8 mouse cellular contexts compared by ENCODE assay signal in genomic region chr7:115217255-115217654, GRCm38 (mm10).
DNase-seq lines count a peak whose midpoint lies in the region; ATAC-seq lines count a peak whose summit lies in the region.

No protein-coding gene starts in this region.

- no peak overlapping the region for H3K27ac ChIP-seq in liver, embryonic 11.5 days (ENCODE audit: low read depth, low read length)
- H3K27ac ChIP-seq in embryonic facial prominence, embryonic 14.5 days (replicated peaks; ENCODE audit: low read depth, low read length): no peak overlapping the region
- no peak overlapping the region for H3K27ac ChIP-seq in hindbrain, embryonic 14.5 days
- H3K27ac ChIP-seq in midbrain, embryonic 11.5 days (ENCODE audit: low read depth, low read length): no peak overlapping the region

- peak overlapping the region; percentile 32 for H3K4me3 ChIP-seq in liver, embryonic 11.5 days (ENCODE audit: low read depth, low read length)
- peak overlapping the region; percentile 32 for H3K4me3 ChIP-seq in embryonic facial prominence, embryonic 14.5 days (ENCODE audit: low read depth, low read length)
- peak overlapping the region; percentile 16; the same call in 1 of the 2 replicates for H3K4me3 ChIP-seq in hindbrain, embryonic 14.5 days (replicated peaks; ENCODE audit: low read length)
- H3K4me3 ChIP-seq in midbrain, embryonic 11.5 days (ENCODE audit: low read depth, low read length): peak overlapping the region; percentile 25

- no peak for ATAC-seq in liver, embryonic 11.5 days (replicated peaks; ENCODE audit: low FRiP score)
- peak; percentile 20 for ATAC-seq in embryonic facial prominence, embryonic 14.5 days (ENCODE audit: low read depth)
- peak; percentile 39; the same call in 1 of the 2 replicates for ATAC-seq in hindbrain, embryonic 14.5 days (ENCODE audit: low FRiP score)
- peak; percentile 31; the same call in 1 of the 2 replicates for ATAC-seq in midbrain, embryonic 11.5 days (ENCODE audit: low FRiP score)

- DNase-seq in liver, embryonic 11.5 days (ENCODE audit: low spot score): no peak
- no peak for DNase-seq in liver
- no peak for DNase-seq in embryonic facial prominence, embryonic 14.5 days (ENCODE audit: low spot score)
- no peak for DNase-seq in hindbrain, embryonic 14.5 days (ENCODE audit: low spot score)
- DNase-seq in midbrain, embryonic 11.5 days (ENCODE audit: low spot score, missing footprints): no peak
- DNase-seq in left cerebral cortex, adult 11 months (ENCODE audit: low spot score): no peak
- DNase-seq in urinary bladder, adult 18-20 months (ENCODE audit: low spot score in 2 of 2): no peak
- no peak for DNase-seq in frontal cortex, adult 2 months (ENCODE audit: extremely low spot score in 1 of 2, low spot score in 1 of 2)

- 17% methylated on average over 5 of the region's 5 CpGs for WGBS in liver, embryonic 11.5 days
- WGBS in embryonic facial prominence, embryonic 14.5 days: 3% methylated on average over 5 of the region's 5 CpGs
- 2% methylated on average over 5 of the region's 5 CpGs for WGBS in hindbrain, embryonic 14.5 days
- WGBS in midbrain, embryonic 11.5 days: 4% methylated on average over 5 of the region's 5 CpGs

- peak overlapping the region; percentile 59 for H3K4me2 ChIP-seq in liver, embryonic 11.5 days
- peak overlapping the region; percentile 78 for H3K4me2 ChIP-seq in embryonic facial prominence, embryonic 14.5 days (ENCODE audit: low read depth, low read length)
- H3K4me2 ChIP-seq in hindbrain, embryonic 14.5 days (replicated peaks): peak overlapping the region; percentile 53
- H3K4me2 ChIP-seq in midbrain, embryonic 11.5 days: peak overlapping the region; percentile 51

- no peaks in the 10 kb centered on the region for H3K27me3 ChIP-seq in liver, embryonic 11.5 days (replicated peaks; ENCODE audit: control insufficient read depth, insufficient read depth, low read length)
- H3K27me3 ChIP-seq in embryonic facial prominence, embryonic 14.5 days (replicated peaks; ENCODE audit: control insufficient read depth, insufficient read depth, low read length): peaks cover 22% of the 10 kb centered on the region
- H3K27me3 ChIP-seq in hindbrain, embryonic 14.5 days (ENCODE audit: control insufficient read depth, insufficient read depth, low read length): peaks cover 9% of the 10 kb centered on the region; the same call in 1 of the 2 replicates
- H3K27me3 ChIP-seq in midbrain, embryonic 11.5 days (ENCODE audit: control insufficient read depth, insufficient read depth, low read length): no peaks in the 10 kb centered on the region

- H3K36me3 ChIP-seq in liver, embryonic 11.5 days (ENCODE audit: control insufficient read depth, insufficient read depth, low read length): no peaks in the 10 kb centered on the region
- H3K36me3 ChIP-seq in embryonic facial prominence, embryonic 14.5 days (ENCODE audit: control insufficient read depth, insufficient read depth, low read length): no peaks in the 10 kb centered on the region
- H3K36me3 ChIP-seq in hindbrain, embryonic 14.5 days (replicated peaks; ENCODE audit: control insufficient read depth, insufficient read depth): no peaks in the 10 kb centered on the region
- no peaks in the 10 kb centered on the region for H3K36me3 ChIP-seq in midbrain, embryonic 11.5 days (ENCODE audit: control insufficient read depth, insufficient read depth, low read length)

- H3K9ac ChIP-seq in liver, embryonic 11.5 days (ENCODE audit: low read depth, low read length): no peak overlapping the region
- peak overlapping the region; percentile 35; the same call in 1 of the 2 replicates for H3K9ac ChIP-seq in embryonic facial prominence, embryonic 14.5 days (ENCODE audit: low read depth, low read length)
- peak overlapping the region; percentile 21; the same call in 1 of the 2 replicates for H3K9ac ChIP-seq in hindbrain, embryonic 14.5 days
- peak overlapping the region; percentile 54; the same call in 1 of the 2 replicates for H3K9ac ChIP-seq in midbrain, embryonic 11.5 days (ENCODE audit: low read length)

- no peaks in the 10 kb centered on the region for H3K9me3 ChIP-seq in liver, embryonic 11.5 days (ENCODE audit: control insufficient read depth, low read length)
- H3K9me3 ChIP-seq in embryonic facial prominence, embryonic 14.5 days (ENCODE audit: control insufficient read depth, low read length): no peaks in the 10 kb centered on the region
- H3K9me3 ChIP-seq in hindbrain, embryonic 14.5 days (ENCODE audit: control insufficient read depth, low read length): no peaks in the 10 kb centered on the region
- no peaks in the 10 kb centered on the region for H3K9me3 ChIP-seq in midbrain, embryonic 11.5 days (ENCODE audit: control insufficient read depth, low read length)

- H3K4me1 ChIP-seq in liver, embryonic 11.5 days (replicated peaks; ENCODE audit: control insufficient read depth, insufficient read depth, low read length): no peaks in the 10 kb centered on the region
- peaks cover 12% of the 10 kb centered on the region; the same call in 1 of the 2 replicates for H3K4me1 ChIP-seq in embryonic facial prominence, embryonic 14.5 days (ENCODE audit: control insufficient read depth, insufficient read depth, low read length)
- H3K4me1 ChIP-seq in hindbrain, embryonic 14.5 days (replicated peaks; ENCODE audit: control insufficient read depth, insufficient read depth, low read length): peaks cover 19% of the 10 kb centered on the region
- peaks cover 16% of the 10 kb centered on the region for H3K4me1 ChIP-seq in midbrain, embryonic 11.5 days (ENCODE audit: control insufficient read depth, insufficient read depth, low read length)
